Mouse (Mus musculus) neural tube, embryonic 10.5 days (tissue): ENCODE measurements around the gene Lef1.

Experiments
- DNase-seq: peaks from one replicate; pipeline ENCODE4 v3.0.0-alpha.2; 2017; ENCODE audit warnings: low spot score; ENCODE audit errors: extremely low spot score

Gene Lef1

DNA sequence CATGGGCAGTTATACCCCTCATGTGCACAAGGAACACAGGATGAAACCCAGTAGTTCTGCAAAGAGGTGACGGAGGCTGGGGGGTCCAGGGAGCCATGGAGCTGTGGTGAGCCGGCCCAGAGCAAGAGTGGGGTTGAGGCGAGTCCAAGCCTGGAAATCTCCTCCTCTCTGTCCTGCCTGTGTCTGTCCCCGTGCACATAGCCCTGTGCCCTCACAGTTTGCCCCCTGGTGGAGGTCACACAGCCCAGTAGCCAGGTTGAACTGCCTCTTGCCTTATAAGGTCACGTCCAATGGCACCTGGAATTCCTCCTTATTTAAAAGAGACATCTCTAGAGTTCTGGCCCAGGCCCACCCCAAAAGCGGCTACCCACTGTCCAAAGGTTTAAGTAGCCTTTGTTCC is 137.2 kb downstream of the Lef1 start:
- DNase-seq = no peak

DNA sequence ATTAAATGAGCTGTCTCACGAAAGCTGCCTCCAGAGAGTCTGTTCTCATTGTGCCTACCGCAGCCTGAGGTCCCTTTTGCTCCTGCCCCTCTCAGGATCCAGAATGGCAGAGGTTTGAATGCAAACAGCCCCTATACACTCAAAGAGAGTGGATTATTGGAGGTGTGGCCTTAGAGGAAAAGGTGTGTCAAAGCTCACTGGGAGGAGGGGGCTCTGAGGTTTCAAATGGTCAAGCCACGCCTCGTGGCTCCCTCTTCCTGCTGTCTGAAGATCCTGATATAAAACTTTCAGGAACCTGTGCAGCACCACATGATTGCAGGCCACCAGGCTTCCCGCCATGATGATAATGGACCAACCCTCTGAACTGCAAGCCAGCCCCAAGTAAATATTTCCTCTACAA is 137.6 kb downstream of the Lef1 start:
- DNase-seq = no peak

DNA sequence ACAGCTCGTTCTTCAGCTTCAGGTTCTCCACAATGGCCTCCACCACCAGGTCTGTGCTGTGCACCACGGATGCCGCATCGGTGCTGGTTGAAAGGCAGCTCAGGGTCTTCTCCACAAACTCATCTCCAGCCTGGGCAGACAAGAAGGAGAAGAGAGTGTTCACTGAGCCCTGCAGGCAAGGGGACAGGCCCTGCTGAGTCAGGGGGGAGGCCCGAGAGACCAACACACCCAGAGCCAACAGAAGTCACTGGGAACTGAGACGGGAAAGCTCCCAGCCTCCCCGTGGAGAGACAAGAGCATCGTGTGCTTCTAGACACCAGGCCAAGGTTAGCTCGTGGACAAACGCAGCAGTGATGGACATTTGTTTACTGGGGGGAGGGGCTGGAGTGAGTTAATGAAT is 138.2 kb downstream of the Lef1 start:
- no peak for DNase-seq

DNA sequence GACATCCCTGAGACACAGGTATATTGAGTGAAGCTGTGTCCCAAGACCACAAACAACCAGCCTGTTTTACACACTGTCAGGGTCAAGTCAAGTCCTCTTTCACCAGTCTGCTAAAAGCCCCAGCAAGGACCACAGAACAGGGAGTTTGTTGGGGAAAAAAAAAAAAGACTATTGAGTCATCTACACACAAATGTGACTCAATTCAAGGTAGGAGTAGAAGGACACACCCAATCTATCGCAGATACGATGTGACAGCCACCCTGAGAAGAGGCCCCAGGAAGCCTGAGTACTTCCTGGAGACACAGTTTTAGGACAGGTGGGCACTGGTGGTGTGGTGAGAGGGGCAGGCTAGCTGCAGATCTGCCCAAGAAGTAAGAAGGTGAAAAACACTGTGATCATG is 140.0 kb downstream of the Lef1 start:
- no peak for DNase-seq

DNA sequence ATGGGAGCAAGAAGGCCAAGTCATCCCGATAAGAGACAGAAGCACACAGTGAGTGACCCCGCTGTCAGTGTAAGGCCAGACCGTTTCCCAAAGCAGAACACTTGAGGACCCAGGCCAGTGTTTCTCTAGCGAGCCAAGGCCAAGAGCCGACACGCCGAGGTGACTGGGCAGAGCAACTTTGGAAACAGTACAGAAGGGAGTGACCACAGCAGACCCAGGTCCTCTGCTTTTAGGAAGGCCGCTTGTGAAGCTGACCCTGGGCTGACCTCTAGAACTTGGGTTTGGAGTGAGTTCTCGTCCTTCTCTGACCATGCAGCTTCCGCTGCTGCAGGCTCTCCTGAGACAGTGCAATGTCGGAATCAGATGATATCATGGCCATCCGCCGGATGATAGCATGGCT is 140.7 kb downstream of the Lef1 start:
- no peak for DNase-seq

DNA sequence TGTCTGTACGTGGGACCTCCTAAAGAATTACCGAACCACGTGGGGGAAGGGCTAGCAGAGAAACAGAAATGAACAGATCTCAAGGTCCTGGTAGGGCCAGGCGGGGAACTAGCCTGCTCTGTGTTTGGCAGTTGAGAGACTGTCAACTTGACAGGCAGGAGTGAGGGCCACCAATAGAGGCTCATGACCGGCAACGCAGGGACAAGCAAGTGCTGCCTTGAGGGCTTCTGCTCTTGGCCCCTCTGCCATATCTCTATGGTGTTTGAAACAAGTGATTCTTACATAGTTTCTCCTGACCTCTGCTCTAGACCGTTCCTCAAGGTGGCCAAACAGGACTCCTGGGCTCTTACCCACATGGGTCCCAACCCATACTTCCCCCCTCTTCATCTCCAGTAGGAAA is 141.3 kb downstream of the Lef1 start:
- no peak for DNase-seq

DNA sequence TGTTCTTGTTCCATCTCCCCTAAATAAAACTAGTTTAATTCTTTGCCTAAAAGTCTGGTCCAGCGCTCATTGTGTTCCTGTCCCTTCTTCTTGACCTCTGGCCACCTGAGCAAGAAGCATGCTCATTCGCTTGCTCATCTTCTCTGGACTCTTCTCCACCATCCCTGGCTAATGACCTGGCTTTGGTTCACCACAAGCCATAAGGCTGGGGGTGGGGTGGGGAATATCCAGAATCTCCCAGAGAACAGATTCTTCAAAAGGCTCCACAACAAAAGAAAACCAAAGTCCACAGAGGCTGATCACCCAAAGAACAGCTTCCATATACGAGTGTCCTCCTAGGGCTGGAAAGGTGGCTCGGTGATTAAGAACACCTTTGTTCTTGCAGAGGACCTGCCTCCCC is 144.7 kb downstream of the Lef1 start:
- no peak for DNase-seq

DNA sequence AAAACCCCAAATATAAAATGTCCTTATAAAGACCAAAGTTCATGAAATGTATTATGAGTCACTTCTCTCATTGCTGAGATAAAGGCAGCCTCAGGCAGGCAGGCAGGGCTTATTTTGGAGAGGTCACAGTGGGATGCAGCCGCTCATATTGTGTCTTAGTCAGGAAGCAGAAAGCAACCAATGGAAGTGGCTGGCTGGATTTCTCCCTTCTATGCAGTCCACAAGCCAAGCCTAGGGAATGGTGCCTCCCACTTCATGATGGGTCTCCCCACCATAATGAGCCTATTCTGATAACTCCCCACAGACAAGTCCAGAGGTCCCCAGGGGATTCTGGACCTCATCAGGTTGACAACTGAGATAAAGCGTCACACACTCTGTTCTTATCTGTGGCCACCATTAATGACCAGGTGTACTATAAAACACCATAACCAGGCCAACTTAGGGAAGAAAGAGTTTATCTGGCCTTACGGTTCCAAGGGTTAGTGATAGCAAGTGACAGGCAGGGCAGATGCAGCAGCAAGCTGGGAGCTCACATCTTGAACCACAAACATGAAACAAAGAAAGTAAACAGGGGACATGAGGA is 145.2 kb downstream of the Lef1 start:
- no peak for DNase-seq

DNA sequence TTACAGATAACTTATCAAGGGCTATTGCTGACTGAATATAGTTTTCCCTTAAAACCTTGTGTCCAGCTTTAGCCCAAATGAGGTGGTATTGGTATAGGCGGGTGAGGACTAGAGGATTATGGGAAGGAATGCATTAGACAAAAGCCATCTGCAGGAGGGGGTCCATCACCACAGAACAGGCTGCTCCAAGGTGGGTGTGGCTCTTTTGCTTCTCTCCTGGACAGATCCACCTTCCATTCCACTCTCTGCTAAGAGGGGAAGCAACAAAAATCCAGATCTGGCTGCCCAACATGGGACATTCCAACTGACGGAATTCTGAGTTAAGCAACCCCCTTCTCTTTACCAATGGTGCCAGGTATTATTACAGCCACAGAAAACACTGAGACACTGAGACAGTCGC is 148.7 kb downstream of the Lef1 start:
- no peak for DNase-seq

DNA sequence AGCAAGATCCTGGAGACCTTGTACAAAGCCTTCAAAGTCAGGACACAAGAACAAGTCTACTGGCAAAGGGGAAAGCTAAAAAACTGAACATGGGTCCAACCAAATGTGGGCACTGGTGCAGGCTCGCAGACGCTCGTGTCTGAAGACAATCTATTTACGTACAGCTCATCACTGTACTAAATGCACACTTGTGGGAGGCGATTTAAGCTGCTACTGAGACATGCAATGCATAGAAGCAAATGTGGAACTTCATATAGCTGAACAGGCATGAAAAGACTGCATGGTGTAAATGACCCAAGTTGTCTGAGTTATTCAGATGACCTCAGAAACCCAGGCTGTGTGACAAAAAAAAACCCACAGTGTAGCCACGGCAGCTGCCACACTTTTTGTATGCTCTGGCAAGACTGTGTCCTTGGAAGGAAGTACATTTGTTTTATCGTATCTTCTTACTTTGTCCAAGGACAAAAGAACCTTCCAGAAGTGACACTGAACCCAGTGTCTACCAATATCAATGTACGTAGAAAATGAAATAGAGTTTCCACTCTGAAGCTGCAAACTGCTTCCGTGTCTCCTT is 149.2 kb downstream of the Lef1 start:
- DNase-seq = no peak

DNA sequence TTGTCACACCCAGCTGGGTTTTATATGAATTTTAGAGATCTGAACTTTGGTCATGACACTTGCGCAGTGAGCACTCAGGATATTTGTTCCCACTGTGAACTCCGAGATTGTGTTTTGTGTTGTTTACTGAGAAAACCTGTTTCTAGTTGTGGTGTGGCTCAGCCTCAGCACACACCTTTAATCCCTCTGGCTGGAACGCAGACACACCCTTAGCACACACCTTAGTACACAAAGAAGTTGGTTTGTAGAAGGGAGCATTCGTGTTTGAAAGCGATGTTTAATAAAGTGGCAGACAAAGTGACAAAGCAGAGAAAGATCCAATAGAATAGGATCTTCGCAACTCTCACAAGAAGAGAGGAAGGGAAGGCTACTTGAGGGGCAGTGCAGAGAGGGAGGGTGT is 150.1 kb downstream of the Lef1 start:
- no peak for DNase-seq

DNA sequence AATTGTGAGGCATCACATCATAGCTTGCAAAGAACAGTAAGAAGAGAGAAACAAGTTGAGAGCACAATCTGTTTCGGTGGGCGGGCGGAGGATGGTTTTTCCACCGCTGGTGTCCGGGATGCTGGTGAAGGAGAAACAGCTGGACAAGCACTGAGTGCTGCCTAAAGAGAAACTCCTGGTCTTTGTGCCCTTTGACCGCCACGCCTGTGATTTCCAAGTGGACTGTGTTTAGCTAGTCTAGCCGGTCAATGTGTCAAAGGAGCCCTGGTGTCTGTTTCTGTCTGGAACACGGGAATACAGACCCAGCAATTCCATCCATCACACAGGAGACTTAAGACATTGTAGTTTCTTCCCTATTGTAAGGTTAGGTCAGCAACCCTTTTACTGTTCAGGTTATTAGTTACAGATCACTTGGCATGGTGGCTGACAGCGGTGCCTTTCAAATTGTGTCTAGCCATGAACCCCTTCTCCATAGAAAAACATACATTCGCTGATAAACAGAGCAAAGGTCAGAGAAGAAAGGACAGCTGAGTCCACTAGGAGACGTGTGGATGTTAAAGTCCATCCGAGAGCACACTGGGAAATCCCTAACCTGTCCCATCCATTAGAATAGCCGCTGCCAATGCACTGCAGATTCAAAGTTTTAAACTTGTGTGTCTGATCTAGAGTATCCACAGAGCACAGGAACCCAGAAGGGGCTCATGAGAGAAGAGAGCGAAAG is 153.7 kb downstream of the Lef1 start:
- peak; percentile 27 for DNase-seq

DNA sequence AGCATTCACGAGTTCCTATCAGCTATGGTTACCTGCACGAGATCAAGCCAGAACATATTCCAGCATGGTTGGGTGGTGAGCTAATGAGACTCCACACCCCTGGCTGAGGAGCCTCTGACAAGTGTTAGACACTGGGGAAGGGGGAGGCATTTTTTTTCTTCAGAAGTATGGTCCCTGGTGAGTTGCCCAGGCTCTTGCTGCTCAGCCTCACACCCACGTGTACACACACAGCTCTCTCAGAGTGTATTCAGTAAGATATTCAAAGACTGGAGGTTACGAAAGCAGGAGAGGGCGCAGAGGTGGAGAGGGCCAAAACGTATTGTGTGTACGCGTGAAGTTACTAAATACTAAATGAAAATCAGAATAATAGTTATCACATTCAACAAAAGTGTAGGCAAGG is 155.2 kb downstream of the Lef1 start:
- DNase-seq = no peak

DNA sequence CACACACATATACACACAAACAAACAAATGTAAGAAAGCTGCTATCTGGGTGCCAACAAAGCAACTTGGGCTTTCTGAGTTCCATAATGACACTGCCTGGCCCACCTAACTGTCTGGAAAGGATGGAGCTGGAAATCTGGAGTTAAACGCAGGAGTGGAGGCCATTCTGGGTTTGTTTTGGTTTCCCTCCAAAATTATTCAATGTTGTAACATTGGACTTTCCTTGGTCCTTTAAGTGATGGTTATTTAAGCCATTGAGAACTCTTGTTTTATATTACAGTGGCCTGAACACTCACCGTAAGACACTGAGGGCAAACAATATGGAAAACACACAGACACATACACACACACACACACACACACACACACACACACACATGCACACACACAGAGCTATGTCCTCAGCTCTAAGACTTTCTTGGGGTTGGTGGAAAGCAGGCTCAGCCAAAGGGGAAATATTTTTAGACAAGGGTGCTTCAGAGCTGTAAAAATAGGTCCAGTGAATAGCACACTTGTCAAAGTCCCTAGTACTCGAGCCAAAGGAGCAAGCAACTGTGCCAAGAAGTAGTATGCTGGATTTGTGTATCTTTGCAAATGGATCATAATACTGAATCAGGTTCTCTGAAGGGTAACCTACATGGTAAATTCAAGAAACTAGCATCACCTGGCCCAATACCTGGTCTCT is 156.2 kb downstream of the Lef1 start:
- no peak for DNase-seq

DNA sequence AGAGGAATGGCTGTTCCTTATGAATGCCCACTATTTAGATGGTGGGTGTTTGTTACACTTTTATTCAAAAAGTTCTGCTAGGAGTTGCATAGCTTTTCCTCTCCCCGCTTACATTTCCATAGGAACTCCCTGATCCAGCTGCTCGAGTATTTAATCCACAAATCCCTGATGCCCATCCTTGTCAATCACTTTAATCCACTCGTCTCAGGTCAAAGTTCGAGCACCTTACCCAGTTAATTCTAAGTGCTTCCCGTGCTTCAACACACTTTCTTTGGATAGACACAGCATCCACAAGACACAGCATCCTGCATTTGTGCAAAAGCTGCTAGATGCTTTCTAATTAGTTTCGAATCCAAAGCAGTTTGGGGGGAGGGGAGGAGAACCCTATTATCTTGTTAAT is 160.1 kb downstream of the Lef1 start:
- no peak for DNase-seq

DNA sequence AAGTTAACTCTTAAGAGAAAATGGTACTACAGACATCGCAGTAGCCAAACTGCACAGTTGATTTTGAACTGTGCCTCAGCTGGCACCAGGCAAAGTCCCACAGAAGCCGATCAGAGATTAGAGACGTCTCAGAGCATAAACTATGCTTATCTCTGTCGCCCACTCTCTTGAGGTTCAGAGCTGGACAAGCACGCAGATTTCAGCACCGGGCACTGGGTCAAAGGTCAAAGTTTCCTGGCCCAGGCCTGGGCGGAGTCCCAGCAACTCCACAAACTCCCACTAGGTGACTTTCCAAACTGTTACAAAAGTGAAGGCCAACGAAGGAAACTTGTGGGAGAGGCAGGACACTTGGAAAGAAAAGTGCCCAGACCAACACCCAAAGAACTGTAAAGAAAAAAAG is 160.9 kb downstream of the Lef1 start:
- DNase-seq = peak; percentile 56

DNA sequence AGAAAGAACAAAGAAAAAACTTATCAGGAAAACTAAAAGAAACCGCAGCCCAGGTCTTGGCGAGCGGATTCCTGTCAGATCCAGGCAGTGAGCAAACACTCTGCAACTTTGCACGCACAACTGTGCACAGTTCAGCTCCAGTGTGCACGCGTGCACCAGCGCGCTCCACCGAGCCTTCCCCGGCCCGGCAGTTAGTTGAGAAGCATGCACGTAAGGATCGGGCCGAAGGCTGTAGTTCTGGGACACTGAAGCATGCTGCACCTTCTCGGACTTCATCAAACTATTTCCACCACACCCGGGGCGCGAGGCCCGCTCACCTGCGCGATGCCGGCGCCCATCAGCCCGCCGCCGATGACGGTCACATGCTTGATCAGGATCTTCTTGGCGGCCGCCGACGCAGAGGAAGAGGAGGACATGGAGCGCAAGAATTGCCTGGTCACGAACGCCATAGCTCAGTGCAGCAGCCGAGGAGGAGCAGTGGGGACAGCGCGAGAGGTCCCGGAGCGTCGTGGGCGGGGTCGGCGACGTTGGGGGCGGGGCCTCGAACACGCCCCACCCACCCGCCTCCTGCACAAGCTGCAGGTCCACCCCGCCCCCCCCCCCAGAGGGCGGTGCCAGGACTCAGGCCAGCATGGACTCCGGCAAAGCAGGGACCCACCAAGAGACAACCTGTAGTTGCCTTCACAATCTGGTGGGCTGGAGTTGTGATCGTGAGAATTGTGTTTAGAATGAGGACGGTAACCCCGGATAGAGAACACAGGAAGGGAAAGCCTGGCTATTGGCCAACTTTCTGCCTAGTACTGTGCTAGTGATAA is 161.5 kb downstream of the Lef1 start, which contains the start of gene Hadh:
Gene Hadh, minus strand, starts transcription at position 543 of the 815 bp plus-strand sequence.
- peak; percentile 88 for DNase-seq

DNA sequence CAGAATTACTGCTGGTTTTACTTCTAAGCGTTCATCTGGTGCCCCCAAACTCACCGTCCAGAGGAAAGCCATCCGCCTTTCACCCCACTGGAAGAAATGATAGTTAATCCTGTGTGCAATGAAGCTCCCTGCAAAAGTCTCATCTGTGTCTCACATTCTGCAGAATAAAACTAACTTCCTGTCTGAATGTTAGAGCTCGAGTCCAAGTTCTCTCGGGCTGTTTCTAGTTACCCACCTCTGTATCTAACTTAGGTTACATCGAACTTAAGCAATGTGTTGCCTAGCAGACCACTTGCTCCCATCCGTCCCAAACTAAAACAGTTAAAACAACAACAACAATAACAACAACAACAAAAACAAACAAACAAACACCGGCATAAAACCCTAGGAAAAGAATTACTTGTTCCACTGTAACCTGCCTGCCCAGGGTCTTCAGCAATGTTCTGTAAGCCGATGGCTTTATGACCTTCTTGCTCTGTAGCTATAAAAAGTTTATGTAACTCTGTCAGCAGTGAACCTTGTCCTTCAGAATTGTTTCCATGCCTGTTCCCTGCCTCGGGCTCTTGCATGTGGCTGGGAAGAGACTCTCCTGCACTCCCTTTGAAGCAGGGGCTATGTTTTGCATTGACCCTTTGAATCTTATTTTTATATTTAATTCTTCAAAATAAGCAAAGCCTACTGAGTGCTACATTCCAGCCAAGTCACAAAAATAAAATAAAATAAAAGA is 162.3 kb downstream of the Lef1 start:
- no peak for DNase-seq
